Mouse (Mus musculus) neural tube, embryonic 12.5 days (tissue): ENCODE results near the gene Sbf2. TPM values are rescaled to one million over a fixed set of nuclear protein-coding genes. Genes with fewer than 3 reads are reported as not detected.
"Not testable (repeated sequence)": the region's sequence is repeated elsewhere in the genome, so short reads cannot be mapped to it uniquely, and the experiment has no call there.

Experiments used
- ATAC-seq: fragments of 200-750 bp; cut with Nextera tagmentation; 2 replicates; pipeline ENCODE4 v1.8.0; 2017; ENCODE audit warnings: low read depth, mild to moderate bottlenecking, moderate TSS enrichment, moderate library complexity; ENCODE audit not compliant: low FRiP score
- H3K27ac ChIP-seq: fragments of 300-500 bp; sonication (generic); 2 replicates; pipeline ENCODE4 v1.5.1; 2016
- H3K27me3 ChIP-seq: fragments of 300-500 bp; sonication (generic); replicated peaks from 2 replicates; pipeline ENCODE4 v1.6.1; 2016; ENCODE audit warnings: mild to moderate bottlenecking
- H3K36me3 ChIP-seq: fragments of 300-500 bp; sonication (generic); 2 replicates; pipeline ENCODE4 v1.6.1; 2016; ENCODE audit warnings: mild to moderate bottlenecking
- H3K4me1 ChIP-seq: fragments of 300-500 bp; sonication (generic); 2 replicates; pipeline ENCODE4 v1.6.1; 2016
- H3K4me2 ChIP-seq: fragments of 300-500 bp; sonication (generic); replicated peaks from 2 replicates; pipeline ENCODE4 v1.6.1; 2016; ENCODE audit warnings: mild to moderate bottlenecking
- H3K4me3 ChIP-seq: fragments of 300-500 bp; sonication (generic); 2 replicates; pipeline ENCODE4 v1.5.1; 2016
- H3K9ac ChIP-seq: fragments of 300-500 bp; sonication (generic); 2 replicates; pipeline ENCODE4 v1.6.1; 2016; ENCODE audit warnings: mild to moderate bottlenecking
- H3K9me3 ChIP-seq: fragments of 300-500 bp; sonication (generic); 2 replicates; pipeline ENCODE4 v1.6.1; 2016; ENCODE audit warnings: mild to moderate bottlenecking
- WGBS: fragments of 180-500 bp; shearing (Covaris S2); methylation state at CpG from one replicate; pipeline ENCODE4 v1.1.7; 2016; 5-methylcytosine and 5-hydroxymethylcytosine counted together
- polyA plus RNA-seq: library from polyadenylated mRNA; unstranded; fragments of >200 nt; fragmentation: Nextera tagmentation; extraction: Ambion mirVana; gene quantifications from 2 replicates; pipeline ENCODE4 v1.2.1, GENCODE M21; 2016

Gene Sbf2
- polyA plus RNA-seq, 1 experiment from 2014 or later = 53.2 TPM

DNA sequence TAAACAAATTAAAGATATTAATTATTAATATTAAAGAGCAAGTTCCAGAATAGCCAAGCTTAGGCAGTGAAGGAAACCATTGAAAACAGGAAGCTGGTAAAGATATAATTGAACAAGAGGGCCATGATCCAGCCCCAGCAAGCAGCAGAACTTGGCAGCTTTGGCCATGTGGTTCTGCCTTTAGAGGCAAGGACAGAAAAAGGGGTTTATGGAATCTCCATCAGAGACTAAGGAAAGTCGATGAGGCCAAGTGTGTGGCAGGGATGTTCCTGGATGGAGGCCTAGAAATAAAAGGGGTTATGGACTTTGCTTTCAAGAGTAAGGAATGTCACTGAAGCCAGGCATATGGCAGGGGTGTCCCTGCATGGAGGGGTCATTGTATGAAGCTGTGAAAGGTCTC lies 198.4 kb downstream of the Sbf2 start:
- 94% methylated on average over 1 of the region's 1 CpGs for WGBS
- H3K27ac ChIP-seq = no peak overlapping the region
- ATAC-seq = no peak
- no peaks in the 10 kb centered on the region for H3K9me3 ChIP-seq
- H3K4me2 ChIP-seq = no peak overlapping the region
- no peak overlapping the region for H3K9ac ChIP-seq
- H3K36me3 ChIP-seq = peaks cover 11% of the 10 kb centered on the region
- H3K4me1 ChIP-seq = no peaks in the 10 kb centered on the region
- no peak overlapping the region for H3K4me3 ChIP-seq
- no peaks in the 10 kb centered on the region for H3K27me3 ChIP-seq

DNA sequence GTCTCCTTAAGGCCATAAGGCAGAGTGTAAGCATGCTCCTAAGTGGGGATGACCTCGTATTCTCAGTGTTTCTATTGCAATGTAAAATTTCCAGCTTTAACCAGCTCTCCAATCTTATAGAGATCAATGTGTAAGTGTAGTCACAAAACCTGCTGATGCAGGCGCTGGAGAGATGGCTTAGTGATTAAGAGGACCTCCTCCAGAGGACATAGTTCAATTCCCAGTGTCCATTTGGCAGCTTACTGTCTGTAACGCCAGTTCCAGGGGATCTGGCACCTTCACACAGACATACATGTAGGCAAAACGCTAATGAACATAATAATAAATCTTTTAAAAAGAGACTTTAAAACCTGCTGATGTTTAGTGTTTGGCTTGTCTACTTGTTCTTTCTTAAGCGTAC lies 200.4 kb downstream of the Sbf2 start:
- no peak overlapping the region for H3K27ac ChIP-seq
- no peaks in the 10 kb centered on the region for H3K4me1 ChIP-seq
- H3K9ac ChIP-seq = no peak overlapping the region
- H3K36me3 ChIP-seq = peaks cover 9% of the 10 kb centered on the region
- no peak overlapping the region for H3K4me3 ChIP-seq
- ATAC-seq = no peak
- no peak overlapping the region for H3K4me2 ChIP-seq
- no peaks in the 10 kb centered on the region for H3K27me3 ChIP-seq
- H3K9me3 ChIP-seq = no peaks in the 10 kb centered on the region
- WGBS = 87% methylated on average over 5 of the region's 5 CpGs

DNA sequence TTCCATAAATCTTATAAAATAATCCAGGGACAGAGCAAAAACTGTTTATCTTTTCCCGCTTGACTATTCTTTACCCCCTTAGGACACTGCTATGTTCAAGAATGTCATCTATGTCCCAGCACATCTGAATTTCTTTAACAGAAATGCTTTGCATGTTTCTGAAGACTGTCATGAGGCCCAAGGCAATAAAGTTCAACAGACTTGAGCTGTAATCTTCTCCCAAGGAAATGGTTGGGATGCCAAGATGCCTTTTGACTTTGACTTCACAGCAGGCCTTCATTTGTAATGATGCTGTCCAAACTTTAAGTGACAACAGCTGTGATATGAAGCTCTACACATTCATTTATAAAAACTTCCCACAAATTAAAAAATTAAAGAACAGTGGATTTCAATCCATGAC lies 212.6 kb downstream of the Sbf2 start:
- ATAC-seq = no peak

DNA sequence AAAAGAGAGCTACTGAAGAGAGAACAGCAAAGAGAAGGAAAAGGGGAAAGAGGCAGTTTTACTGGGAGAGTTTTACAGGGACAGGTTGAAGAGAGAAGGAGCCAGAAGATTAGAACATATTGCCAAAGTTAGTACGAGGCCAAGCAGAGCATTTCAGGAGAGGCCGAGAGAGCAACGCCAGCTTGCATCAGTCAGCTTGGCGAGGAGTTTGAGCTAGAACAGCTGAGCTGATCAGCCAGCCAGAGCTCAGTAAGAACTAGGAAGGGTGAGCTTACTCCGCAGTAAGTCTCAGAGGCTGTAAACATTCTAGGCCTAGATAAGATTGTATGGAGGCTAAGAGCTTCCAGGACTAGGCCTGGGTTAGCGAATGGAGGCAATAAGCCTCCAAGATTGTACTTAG lies 222.1 kb downstream of the Sbf2 start:
- H3K9ac ChIP-seq = no peak overlapping the region
- no peak overlapping the region for H3K4me2 ChIP-seq
- H3K27ac ChIP-seq = no peak overlapping the region
- no peaks in the 10 kb centered on the region for H3K27me3 ChIP-seq
- no peaks in the 10 kb centered on the region for H3K9me3 ChIP-seq
- no peaks in the 10 kb centered on the region for H3K4me1 ChIP-seq
- no peak for ATAC-seq
- 89% methylated on average over 6 of the region's 6 CpGs for WGBS
- H3K36me3 ChIP-seq = no peaks in the 10 kb centered on the region
- H3K4me3 ChIP-seq = no peak overlapping the region

More for the DNA sequence above, 212.6 kb downstream of the Sbf2 start:
- Histone ChIP-seq H3K4me1 (no peaks in the 10 kb centered on the region), H3K36me3 (no peaks in the 10 kb centered on the region), H3K9ac (no peak overlapping the region), H3K9me3 (no peaks in the 10 kb centered on the region), H3K27ac (no peak overlapping the region), H3K4me2 (no peak overlapping the region), H3K4me3 (no peak overlapping the region), H3K27me3 (no peaks in the 10 kb centered on the region)
- WGBS = 80% methylated on average over 1 of the region's 1 CpGs

DNA sequence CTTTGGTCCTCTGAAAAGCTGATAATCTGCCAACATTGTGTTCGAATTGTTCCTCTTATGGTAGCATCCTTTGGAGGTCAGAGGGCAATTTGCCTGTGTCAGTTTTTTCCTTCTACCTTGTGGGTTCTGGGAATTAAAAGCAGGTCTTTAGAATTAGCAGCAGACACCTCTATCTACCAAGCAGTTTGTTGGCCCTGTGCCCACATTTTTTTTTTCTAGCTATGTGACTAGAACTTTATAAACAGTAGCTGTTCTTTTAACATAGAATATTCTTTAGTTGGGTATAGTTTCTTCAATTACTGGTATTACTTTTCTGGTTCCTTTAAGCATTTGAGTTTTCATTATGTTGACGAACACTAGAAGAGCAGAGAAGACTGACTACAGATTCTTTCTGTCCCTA lies 223.1 kb downstream of the Sbf2 start:
- Histone ChIP-seq H3K9me3 (no peaks in the 10 kb centered on the region), H3K9ac (no peak overlapping the region), H3K4me2 (no peak overlapping the region), H3K4me3 (no peak overlapping the region), H3K4me1 (no peaks in the 10 kb centered on the region), H3K27ac (no peak overlapping the region), H3K27me3 (no peaks in the 10 kb centered on the region), H3K36me3 (no peaks in the 10 kb centered on the region)
- ATAC-seq = no peak
- WGBS = 91% methylated on average over 2 of the region's 2 CpGs

DNA sequence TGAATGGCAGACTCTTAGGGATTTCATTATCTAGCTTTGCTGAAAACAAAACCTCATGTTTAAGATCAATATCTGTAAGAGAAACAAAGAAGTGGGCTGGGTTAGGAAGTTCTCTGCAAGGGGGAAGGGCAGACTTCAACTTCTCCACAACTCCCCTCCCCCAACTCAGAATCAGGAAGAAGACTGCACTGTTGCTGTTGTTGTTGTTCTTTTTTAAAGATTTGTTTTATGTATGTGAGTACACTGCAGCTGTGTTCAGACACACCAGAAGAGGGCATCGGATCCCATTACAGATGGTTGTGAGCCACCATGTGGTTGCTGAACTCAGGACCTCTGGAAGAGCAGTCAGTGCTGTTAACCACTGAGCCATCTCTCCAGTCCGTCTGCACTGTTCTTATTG lies 225.8 kb downstream of the Sbf2 start:
- ATAC-seq, H3K27me3 ChIP-seq, H3K9ac ChIP-seq, H3K36me3 ChIP-seq, H3K27ac ChIP-seq, H3K4me3 ChIP-seq, H3K4me1 ChIP-seq, H3K4me2 ChIP-seq, H3K9me3 ChIP-seq: not testable (repeated sequence)
- 82% methylated on average over 2 of the region's 2 CpGs for WGBS

DNA sequence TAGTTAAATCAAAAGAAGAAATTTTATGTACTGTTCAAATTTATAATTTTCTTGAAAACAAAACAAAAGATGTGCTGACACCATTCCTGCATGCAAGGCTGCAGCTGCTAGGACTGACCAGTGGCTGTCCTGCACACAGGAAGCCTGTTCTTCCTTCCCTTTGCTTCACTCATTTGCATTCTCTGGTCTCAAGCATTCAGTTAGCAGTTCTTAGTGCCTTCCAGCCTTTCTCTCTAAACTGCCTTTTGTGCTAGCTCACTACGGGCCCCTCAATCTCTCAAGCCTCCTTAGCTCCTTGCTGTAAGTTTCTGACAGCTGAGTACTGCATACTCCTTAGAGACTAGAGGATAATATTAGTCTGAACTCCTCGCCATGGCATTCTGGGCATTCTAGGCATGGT lies 227.2 kb downstream of the Sbf2 start:
- WGBS = 57% methylated on average over 2 of the region's 2 CpGs
- Histone ChIP-seq H3K27me3 (no peaks in the 10 kb centered on the region), H3K9ac (no peak overlapping the region), H3K27ac (no peak overlapping the region), H3K4me1 (no peaks in the 10 kb centered on the region), H3K36me3 (no peaks in the 10 kb centered on the region), H3K9me3 (no peaks in the 10 kb centered on the region), H3K4me3 (no peak overlapping the region), H3K4me2 (no peak overlapping the region)
- no peak for ATAC-seq

DNA sequence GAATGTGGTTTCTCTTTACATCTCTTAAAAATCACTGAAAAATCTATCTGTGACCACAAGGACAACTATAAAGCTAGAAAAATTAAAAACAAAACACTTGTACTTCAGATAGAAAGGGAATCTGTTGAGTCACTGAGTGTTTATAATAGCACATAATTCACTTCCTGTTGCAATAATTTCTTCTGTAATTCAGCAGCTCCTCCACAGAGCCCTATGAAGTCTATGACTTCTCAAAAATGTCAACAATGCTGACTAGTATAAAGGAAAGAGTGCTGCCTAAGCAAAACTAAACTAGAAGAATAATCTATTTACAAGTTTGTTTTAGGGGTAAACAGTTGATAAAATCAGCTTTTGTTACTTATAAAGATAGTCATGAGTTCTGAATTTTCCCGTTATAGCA lies 229.2 kb downstream of the Sbf2 start:
- H3K9ac ChIP-seq = no peak overlapping the region
- H3K4me2 ChIP-seq = no peak overlapping the region
- H3K4me1 ChIP-seq = no peaks in the 10 kb centered on the region
- 96% methylated on average over 1 of the region's 1 CpGs for WGBS
- ATAC-seq = no peak
- no peaks in the 10 kb centered on the region for H3K9me3 ChIP-seq
- H3K27ac ChIP-seq = no peak overlapping the region
- H3K36me3 ChIP-seq = no peaks in the 10 kb centered on the region
- no peaks in the 10 kb centered on the region for H3K27me3 ChIP-seq
- no peak overlapping the region for H3K4me3 ChIP-seq

DNA sequence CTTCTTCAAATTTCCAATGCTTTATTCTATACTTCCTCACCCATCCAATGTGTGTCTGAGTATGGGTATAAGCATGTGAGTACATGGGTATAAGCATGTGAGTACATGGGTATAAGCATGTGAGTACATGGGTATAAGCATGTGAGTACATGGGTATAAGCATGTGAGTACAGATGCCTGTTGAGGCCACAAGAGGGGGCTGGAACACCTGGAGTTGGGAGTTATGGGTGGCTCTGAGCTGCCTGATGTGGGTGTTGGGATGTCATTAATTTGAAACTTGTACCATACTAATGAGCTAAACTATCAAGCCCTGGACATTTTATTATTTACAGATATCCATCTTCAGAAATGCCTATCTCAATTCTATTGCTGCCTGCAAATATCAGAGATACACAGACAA lies 230.4 kb downstream of the Sbf2 start:
- Histone ChIP-seq H3K36me3 (no peaks in the 10 kb centered on the region), H3K9me3 (no peaks in the 10 kb centered on the region), H3K4me3 (no peak overlapping the region), H3K27ac (no peak overlapping the region), H3K27me3 (no peaks in the 10 kb centered on the region), H3K9ac (no peak overlapping the region), H3K4me2 (no peak overlapping the region), H3K4me1 (no peaks in the 10 kb centered on the region)
- no peak for ATAC-seq

DNA sequence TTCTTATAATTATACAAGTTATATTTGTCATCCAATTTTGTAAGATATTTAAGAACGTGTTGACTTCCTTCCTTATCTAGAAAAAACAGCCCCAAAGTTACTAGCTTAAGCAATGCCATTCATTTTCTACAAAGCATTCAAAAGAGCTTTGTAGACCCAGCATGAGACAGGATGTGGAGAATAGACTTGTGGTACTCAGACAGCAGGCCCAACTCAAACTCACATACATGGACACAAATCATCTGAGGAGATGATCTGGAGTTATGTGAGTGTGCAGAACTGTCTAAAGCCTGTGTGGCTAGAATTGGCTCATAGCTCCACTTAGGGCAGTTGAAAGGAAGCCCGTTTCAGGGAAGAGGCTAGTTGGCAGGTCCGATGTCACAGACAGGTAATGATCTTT lies 233.1 kb downstream of the Sbf2 start:
- H3K36me3 ChIP-seq = no peaks in the 10 kb centered on the region
- H3K27me3 ChIP-seq = no peaks in the 10 kb centered on the region
- ATAC-seq = no peak
- no peak overlapping the region for H3K4me3 ChIP-seq
- H3K4me1 ChIP-seq = no peaks in the 10 kb centered on the region
- H3K9ac ChIP-seq = no peak overlapping the region
- no peak overlapping the region for H3K4me2 ChIP-seq
- no peaks in the 10 kb centered on the region for H3K9me3 ChIP-seq
- H3K27ac ChIP-seq = no peak overlapping the region
- 87% methylated on average over 3 of the region's 3 CpGs for WGBS

DNA sequence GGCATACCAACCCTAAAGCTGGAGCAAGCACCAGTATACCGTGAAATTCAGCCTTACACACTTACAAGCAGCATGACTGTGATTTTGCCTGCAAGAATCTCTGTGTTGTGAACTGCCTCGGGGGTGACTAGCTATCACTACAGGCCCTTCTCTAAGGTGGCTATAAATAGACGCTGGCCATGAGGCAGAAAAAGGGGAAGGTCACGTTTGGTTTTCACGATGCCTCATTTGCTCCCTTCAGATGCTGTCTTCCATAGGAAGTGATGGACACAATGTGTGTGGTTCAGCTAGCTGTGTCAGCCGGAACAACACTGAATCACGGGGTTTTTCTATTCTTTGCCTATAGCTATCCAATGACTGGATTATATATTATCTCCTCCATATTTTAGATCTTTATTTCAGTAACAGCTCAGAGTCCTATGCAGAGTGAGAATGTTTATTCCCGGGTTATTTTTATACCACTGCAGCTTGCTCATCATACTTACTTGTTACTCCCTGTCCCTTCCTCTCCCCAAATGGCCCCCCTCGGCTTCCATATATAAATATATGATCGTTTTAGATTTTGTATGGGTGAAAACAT lies 235.3 kb downstream of the Sbf2 start:
- no peak for ATAC-seq
- no peak overlapping the region for H3K27ac ChIP-seq
- H3K4me3 ChIP-seq = no peak overlapping the region
- H3K27me3 ChIP-seq = no peaks in the 10 kb centered on the region
- peaks cover 13% of the 10 kb centered on the region for H3K36me3 ChIP-seq
- no peak overlapping the region for H3K9ac ChIP-seq
- H3K4me1 ChIP-seq = no peaks in the 10 kb centered on the region
- WGBS = 76% methylated on average over 10 of the region's 10 CpGs
- no peaks in the 10 kb centered on the region for H3K9me3 ChIP-seq
- no peak overlapping the region for H3K4me2 ChIP-seq

DNA sequence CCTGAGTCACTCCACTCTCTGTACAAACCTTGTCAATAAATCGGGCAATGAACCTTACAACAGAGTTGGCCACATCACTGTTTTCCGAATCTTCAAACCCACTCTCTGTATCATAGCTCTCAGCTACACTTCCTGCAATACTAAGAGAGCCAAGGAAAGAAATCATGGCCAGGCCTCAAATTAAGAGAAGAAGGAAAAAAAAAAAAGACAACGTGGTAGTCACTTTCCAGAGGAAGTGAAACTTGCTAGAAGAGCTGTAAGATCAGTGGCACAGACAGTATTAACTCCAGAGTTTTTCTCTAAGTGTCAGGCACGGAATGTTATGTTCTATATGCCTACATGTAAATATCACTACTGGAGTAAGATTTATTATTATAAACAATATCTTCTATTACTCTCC lies 242.2 kb downstream of the Sbf2 start:
- H3K36me3 ChIP-seq = peaks cover 41% of the 10 kb centered on the region
- 81% methylated on average over 4 of the region's 4 CpGs for WGBS
- no peaks in the 10 kb centered on the region for H3K27me3 ChIP-seq

DNA sequence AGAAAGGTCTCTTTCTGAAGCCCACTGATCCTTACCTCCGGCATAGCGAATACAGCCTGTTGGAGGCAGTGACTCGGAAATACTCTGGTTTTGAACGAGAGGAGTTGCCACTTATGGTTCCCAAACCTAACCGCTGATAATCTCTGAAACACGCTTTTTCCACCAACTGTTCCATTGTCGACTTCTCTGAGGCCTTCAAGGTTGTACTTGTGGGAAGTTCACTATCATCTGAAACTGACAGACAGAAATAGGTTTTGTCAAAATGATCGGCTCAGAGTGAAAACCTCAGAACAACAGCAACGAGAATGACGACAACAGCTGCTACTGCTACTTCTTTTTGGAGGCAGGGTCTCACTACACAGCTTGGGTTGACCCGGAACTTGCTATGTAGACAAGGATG lies 252.7 kb downstream of the Sbf2 start:
- Histone ChIP-seq H3K27me3 (no peaks in the 10 kb centered on the region), H3K36me3 (peaks cover 30% of the 10 kb centered on the region), H3K27ac (no peak overlapping the region), H3K4me1 (no peaks in the 10 kb centered on the region), H3K4me3 (no peak overlapping the region), H3K9me3 (no peaks in the 10 kb centered on the region), H3K4me2 (no peak overlapping the region), H3K9ac (no peak overlapping the region)
- no peak for ATAC-seq
- 93% methylated on average over 11 of the region's 11 CpGs for WGBS

More for the DNA sequence above, 242.2 kb downstream of the Sbf2 start:
- H3K9me3 ChIP-seq = no peaks in the 10 kb centered on the region
- no peak overlapping the region for H3K9ac ChIP-seq
- no peak for ATAC-seq
- H3K4me3 ChIP-seq = no peak overlapping the region
- no peak overlapping the region for H3K27ac ChIP-seq
- no peak overlapping the region for H3K4me2 ChIP-seq
- H3K4me1 ChIP-seq = no peaks in the 10 kb centered on the region
